Mouse (Mus musculus): ENCODE data around the gene C1qtnf1. TPM values are rescaled to one million over a fixed set of nuclear protein-coding genes. Genes with fewer than 3 reads are reported as not detected.
A peak's percentile ranks its signal among the peaks of the same experiment; 100 is the strongest.

The C1qtnf1 gene
- total RNA-seq, 2 experiments from 2014 or later, result 3.3 to 4.8 TPM

DNA sequence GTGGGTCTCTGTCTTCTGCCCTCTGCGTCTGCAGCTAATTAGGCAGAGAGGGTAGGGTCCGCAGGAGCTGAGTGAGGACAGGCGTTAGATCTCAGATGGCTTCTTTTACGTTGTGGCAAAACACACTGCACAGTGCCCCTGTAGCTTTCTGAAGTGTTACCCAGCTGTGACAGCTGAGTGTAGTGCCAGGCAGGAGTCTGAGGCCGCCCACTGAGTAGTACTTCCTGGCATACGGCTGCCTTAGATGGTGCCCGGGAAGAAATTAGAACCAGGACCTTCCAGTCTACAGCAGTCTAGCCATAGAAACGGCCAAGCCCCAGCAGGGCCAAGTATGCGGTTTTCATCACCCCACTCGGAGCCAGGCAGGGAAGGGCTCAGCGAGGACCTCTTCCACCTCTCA is 57.3 kb downstream of the C1qtnf1 start:
- intact Hi-C loops (cut with DNase I), result no loop called here

GRCm38 (mm10) chr11:118485780-118486179 is 57.8 kb downstream of the C1qtnf1 start:
- no peak for DNase-seq (ENCODE audit: extremely low spot score in 1 of 2, low spot score in 2 of 2)
- intact Hi-C loops (cut with DNase I), result no loop called here
- H3K4me3 ChIP-seq, result no peak overlapping the region
- no peak for TF ChIP-seq CTCF (IDR thresholded peaks at IDR 0.05)
- no peak overlapping the region for H3K27ac ChIP-seq

More for the DNA sequence above, 57.3 kb downstream of the C1qtnf1 start:
- H3K27ac ChIP-seq, result no peak overlapping the region; the same call in 1 of the 2 replicates
- H3K4me3 ChIP-seq, result no peak overlapping the region
- no peak for DNase-seq (ENCODE audit: extremely low spot score in 1 of 2, low spot score in 2 of 2)
- no peak for TF ChIP-seq CTCF (IDR thresholded peaks at IDR 0.05)

- intact Hi-C loops (cut with DNase I), result no loop called here
- TF ChIP-seq CTCF (IDR thresholded peaks at IDR 0.05), result no peak
- no peak overlapping the region for H3K27ac ChIP-seq
- no peak overlapping the region for H3K4me3 ChIP-seq
- no peak for DNase-seq (ENCODE audit: extremely low spot score in 1 of 2, low spot score in 2 of 2)
Observed at GRCm38 (mm10) chr11:118486281-118486680, 58.3 kb downstream of the C1qtnf1 start.

- DNase-seq (ENCODE audit: extremely low spot score in 1 of 2, low spot score in 2 of 2), result peak in 1 of 2 experiments; percentile 29
- peak overlapping the region; percentile 22; the same call in 1 of the 2 replicates for H3K27ac ChIP-seq
- no peak overlapping the region for H3K4me3 ChIP-seq
- no peak for TF ChIP-seq CTCF (IDR thresholded peaks at IDR 0.05)
- intact Hi-C loops (cut with DNase I), result no loop called here
Observed at GRCm38 (mm10) chr11:118486881-118487772, 59.1 kb downstream of the C1qtnf1 start.

- Histone ChIP-seq H3K4me3 (no peak overlapping the region), H3K27ac (no peak overlapping the region)
- DNase-seq (ENCODE audit: extremely low spot score in 1 of 2, low spot score in 2 of 2), result peak in 1 of 2 experiments; percentile 36
- intact Hi-C loops (cut with DNase I), result no loop called here
- peak; percentile 46 for TF ChIP-seq CTCF (IDR thresholded peaks at IDR 0.05)
Observed at GRCm38 (mm10) chr11:118488191-118488906, 60.3 kb downstream of the C1qtnf1 start.

- DNase-seq (ENCODE audit: extremely low spot score in 1 of 2, low spot score in 2 of 2), result no peak
- H3K4me3 ChIP-seq, result no peak overlapping the region
- H3K27ac ChIP-seq, result no peak overlapping the region
- no peak for TF ChIP-seq CTCF (IDR thresholded peaks at IDR 0.05)
- intact Hi-C loops (cut with DNase I), result no loop called here
Observed at GRCm38 (mm10) chr11:118488907-118489270, 60.9 kb downstream of the C1qtnf1 start.

DNA sequence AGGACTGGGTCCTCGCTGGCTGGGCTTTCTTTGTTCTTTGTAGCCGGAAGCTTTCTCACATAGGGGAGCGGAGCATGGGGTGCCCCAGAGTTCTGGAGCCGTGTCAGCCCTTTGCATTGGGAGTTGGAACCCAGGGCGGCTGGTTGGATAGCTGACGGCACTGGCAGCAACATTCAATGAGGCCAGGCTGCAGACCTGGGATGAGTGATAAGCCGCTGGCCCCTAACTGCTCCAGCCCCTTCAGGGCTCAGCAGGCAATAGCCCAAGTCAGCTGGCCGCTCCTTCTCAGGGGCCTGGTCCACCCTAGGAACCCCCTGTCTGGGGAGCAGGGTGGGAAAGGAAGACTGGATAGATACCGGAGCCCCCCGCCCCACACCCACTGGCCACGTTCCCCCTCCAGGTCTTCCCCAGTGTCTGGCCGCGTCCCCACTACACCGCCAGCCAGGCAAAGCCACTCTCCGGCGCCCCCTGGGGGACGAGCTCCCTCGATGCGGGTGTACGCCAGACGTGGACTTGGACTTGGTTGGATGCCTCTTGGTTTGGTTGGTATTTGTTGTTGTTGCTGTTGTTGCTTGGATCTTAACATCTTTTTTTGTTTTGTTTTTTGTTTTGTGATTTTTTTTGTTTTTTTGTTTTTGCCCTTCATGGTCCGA is 62.7 kb downstream of the C1qtnf1 start:
- Histone ChIP-seq H3K4me3 (no peak overlapping the region), H3K27ac (0 out of 2 replicates have a peak overlapping the region, but pooled peaks have one; percentile 3)
- DNase-seq (ENCODE audit: extremely low spot score in 1 of 2, low spot score in 2 of 2), result peak in 1 of 2 experiments; percentile 73
- intact Hi-C loops (cut with DNase I), result loop anchor here (2.0 kb wide), 1 partner anchor 44 kb away; no protein-coding TSS in a partner anchor
- TF ChIP-seq CTCF (IDR thresholded peaks at IDR 0.05), result peak; percentile 74

DNA sequence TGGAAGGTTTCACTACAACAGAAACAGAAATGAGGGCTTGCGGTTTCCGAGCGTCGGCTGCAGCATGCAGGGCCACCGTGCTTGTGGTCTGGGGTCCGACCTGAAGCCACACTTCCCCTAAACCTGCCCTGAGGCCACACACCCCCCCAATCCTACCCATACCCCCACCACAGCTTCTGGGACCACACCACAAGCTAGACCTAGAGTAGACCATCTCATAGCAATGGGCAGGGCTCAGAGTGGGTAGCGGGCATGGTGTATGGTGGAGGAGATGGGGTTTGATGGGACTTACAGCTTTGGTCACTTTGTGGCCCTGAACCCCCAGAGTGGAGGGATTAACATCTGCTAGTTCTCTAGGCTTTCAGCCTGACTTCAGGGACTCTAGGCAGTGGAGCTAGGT is 63.2 kb downstream of the C1qtnf1 start:
- no peak for TF ChIP-seq CTCF (IDR thresholded peaks at IDR 0.05)
- intact Hi-C loops (cut with DNase I), result loop anchor here (2.0 kb wide), 1 partner anchor 44 kb away; no protein-coding TSS in a partner anchor
- DNase-seq (ENCODE audit: extremely low spot score in 1 of 2, low spot score in 2 of 2), result no peak
- Histone ChIP-seq H3K27ac (no peak overlapping the region), H3K4me3 (no peak overlapping the region)

DNA sequence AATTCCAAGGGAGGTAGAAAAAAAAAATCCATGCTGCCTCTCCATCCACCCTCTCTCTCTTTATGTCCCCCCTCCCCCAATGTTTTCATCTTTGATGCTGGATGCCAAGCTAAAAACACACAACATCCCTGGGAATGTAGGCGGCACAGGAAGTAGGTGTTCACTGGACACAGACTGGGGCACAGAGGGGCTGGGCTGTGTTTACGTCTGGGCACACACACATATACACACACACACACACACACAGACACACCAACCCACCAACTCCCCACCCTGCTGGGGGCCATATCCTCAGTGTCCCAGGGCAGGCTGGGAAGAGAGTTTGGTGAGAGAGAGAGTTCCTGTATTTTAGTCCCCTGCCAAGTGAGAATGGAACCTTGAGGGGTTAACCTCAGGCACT is 65.5 kb downstream of the C1qtnf1 start:
- intact Hi-C loops (cut with DNase I), result no loop called here
- no peak overlapping the region for H3K4me3 ChIP-seq
- peak overlapping the region; percentile 51 for H3K27ac ChIP-seq
- DNase-seq (ENCODE audit: extremely low spot score in 1 of 2, low spot score in 2 of 2), result no peak
- TF ChIP-seq CTCF (IDR thresholded peaks at IDR 0.05), result no peak

- DNase-seq (ENCODE audit: extremely low spot score in 1 of 2, low spot score in 2 of 2), result no peak
- Histone ChIP-seq H3K27ac (peak overlapping the region; percentile 78; the same call in 1 of the 2 replicates), H3K4me3 (no peak overlapping the region)
- intact Hi-C loops (cut with DNase I), result no loop called here
- no peak for TF ChIP-seq CTCF (IDR thresholded peaks at IDR 0.05)
Observed at GRCm38 (mm10) chr11:118494001-118494737, 66.2 kb downstream of the C1qtnf1 start.

DNA sequence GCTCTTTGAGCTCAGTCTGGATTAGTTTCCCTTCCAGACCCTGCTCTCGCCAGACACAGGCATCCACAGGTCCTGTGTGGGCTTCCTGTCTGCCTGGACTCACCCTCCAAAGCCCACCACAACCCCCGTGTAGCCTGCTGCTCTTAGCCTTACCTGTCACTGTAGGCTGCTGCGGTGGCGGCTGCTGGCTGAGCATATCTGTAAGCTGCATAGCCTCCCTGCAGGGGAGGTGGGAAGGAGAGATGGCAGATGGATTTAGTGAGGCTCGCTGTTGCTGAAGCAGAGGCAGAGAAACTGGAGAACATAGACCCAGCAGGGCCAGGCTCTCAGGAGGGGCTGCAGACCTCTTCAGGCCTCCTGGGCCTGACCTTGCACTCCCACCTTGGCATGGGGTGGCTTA is 67.1 kb downstream of the C1qtnf1 start:
- H3K4me3 ChIP-seq, result no peak overlapping the region
- DNase-seq (ENCODE audit: extremely low spot score in 1 of 2, low spot score in 2 of 2), result peak in 1 of 2 experiments; percentile 55
- no peak for TF ChIP-seq CTCF (IDR thresholded peaks at IDR 0.05)
- peak overlapping the region; percentile 78 for H3K27ac ChIP-seq
- intact Hi-C loops (cut with DNase I), result no loop called here

Measured in left cerebral cortex, adult 2 months (tissue).